Mouse (Mus musculus): Measurements from ENCODE around the gene Pjvk. TPM values are rescaled to one million over a fixed set of nuclear protein-coding genes. Genes with fewer than 3 reads are reported as not detected.
A peak's percentile ranks its signal among the peaks of the same experiment; 100 is the strongest.
"Not testable (repeated sequence)": the region's sequence is repeated elsewhere in the genome, so short reads cannot be mapped to it uniquely, and the experiment has no call there.

Pjvk gene
- not detected in 2 replicates for polyA plus RNA-seq (2016; fragmentation: Nextera tagmentation; extraction: Ambion mirVana)

DNA sequence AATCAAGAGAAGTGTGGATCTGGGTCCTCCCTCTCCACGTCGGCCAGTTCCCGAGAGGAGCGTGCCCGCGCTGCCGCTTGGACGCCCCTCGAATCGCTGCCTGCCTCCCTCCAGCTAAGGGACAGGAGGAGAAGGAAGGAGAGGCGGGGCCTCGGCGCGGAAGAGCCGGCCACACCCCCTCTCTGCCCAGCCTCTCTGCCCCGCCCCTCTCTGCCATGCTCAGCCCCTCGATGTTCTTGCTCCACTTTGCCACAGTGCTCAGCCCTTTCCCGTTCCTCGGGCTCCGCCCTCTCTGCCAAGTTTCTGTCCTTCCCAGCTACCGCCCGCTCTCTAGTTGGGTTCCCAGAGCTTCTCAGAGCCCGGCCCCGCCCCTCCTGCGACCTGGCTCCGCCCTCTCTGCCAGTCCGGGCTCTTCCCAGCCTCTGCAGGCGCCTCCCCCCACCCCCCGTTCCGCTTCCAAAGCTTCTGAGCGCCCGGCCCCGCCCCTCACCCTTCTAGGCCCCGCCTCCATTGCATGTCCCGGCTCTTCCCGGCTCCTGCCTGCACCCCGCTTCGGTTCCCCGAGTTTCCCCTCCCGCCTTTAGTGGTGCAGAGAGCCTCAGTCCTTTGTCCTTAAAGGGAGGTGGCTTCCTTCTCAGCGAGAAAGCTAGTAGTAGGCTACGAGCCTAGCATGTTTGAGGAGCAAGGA, at the start of gene Pjvk, which contains the start of gene Prkra:
Pjvk (plus strand) TSS at position 594 of the 688 bp plus-strand sequence.
Prkra (minus strand) TSS at position 133 of the 688 bp plus-strand sequence.
- peak; percentile 96 for ATAC-seq
- under 1% methylated on average over 38 of the region's 42 CpGs for WGBS (ENCODE audit: insufficient replicate concordance)
- Histone ChIP-seq H3K9me3 (replicated peaks) (no peaks in the 10 kb centered on the region), H3K27me3 (replicated peaks) (no peaks in the 10 kb centered on the region), H3K4me3 (peak within 1 kb of the TSS; percentile 77), H3K4me1 (peaks cover 28% of the 10 kb centered on the region), H3K36me3 (no peaks in the 10 kb centered on the region), H3K4me2 (peak within 1 kb of the TSS; percentile 100), H3K27ac (peak within 1 kb of the TSS; percentile 68), H3K9ac (peak within 1 kb of the TSS; percentile 78)

DNA sequence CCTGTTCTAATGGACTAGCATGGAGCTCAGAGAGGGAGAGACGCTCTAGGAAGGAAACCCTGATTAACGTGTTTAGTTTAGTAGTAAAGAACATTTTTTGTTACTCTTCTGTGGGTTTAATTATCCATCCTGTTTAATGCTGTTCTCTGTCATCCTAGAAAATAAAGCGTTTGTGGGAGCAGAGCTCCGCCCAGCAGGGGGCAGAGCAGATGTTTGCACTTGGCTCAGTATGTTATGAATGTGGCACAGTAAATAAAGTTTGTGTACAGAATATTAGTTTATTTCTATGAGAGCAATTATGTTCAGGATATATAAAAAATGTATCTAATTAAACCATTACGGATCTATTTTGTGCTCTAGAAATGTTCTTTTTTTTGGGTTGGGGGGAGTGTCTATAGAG, 49.1 kb upstream of the Pjvk start:
- H3K27ac ChIP-seq: no peak overlapping the region
- H3K4me2 ChIP-seq: no peak overlapping the region
- H3K27me3 ChIP-seq (replicated peaks): no peaks in the 10 kb centered on the region
- no peak for ATAC-seq
- H3K9ac ChIP-seq: no peak overlapping the region
- no peak overlapping the region for H3K4me3 ChIP-seq
- no peaks in the 10 kb centered on the region for H3K4me1 ChIP-seq
- WGBS (ENCODE audit: insufficient replicate concordance): 62% methylated on average over 5 of the region's 5 CpGs
- no peaks in the 10 kb centered on the region for H3K36me3 ChIP-seq
- H3K9me3 ChIP-seq (replicated peaks): no peaks in the 10 kb centered on the region

DNA sequence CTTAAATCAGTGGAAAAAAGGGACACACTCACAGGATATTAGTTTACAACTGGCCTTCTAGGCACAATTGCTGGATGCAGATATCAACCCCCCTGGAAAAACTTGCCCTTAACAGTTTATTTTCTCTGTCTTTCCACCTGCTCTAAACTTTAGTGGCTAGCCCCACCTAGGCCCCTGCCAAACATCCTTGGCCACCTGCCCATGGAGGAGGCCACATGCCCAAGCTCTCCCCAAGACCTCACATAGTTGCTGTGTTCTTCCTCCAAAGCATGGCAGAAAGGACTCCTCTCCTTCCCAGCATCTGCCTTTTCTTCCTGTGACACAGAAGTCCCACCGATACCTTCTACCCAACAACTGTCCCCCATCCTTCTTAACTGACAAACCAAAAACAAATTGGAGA, 46.0 kb upstream of the Pjvk start:
- no peak for ATAC-seq

DNA sequence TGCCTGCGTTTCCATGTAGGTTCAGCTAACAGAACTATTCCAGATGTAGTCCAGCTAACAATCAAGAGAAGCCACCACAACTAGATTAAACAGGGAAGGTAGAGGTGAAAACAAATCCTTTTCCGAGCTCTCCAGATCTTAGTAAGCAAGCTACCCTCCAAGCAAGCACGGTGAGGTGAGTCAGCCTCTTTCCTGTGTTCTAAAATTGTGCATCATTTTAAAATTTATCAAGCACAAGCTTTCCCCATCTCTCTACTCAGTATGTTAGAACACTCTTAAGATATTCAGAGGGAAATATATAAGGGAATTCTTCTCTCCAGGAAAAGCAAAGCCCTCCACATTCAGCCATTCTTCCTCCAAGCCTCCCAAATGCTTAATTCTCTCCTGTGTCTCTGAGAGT, 41.6 kb upstream of the Pjvk start:
- Histone ChIP-seq H3K9me3 (replicated peaks) (no peaks in the 10 kb centered on the region), H3K36me3 (no peaks in the 10 kb centered on the region), H3K4me1 (no peaks in the 10 kb centered on the region), H3K4me2 (no peak overlapping the region), H3K9ac (no peak overlapping the region), H3K27me3 (replicated peaks) (no peaks in the 10 kb centered on the region), H3K4me3 (no peak overlapping the region), H3K27ac (no peak overlapping the region)
- WGBS (ENCODE audit: insufficient replicate concordance): 66% methylated on average over 3 of the region's 3 CpGs
- ATAC-seq: no peak

More for the DNA sequence above, 46.0 kb upstream of the Pjvk start:
- no peaks in the 10 kb centered on the region for H3K27me3 ChIP-seq (replicated peaks)
- no peaks in the 10 kb centered on the region for H3K4me1 ChIP-seq
- H3K36me3 ChIP-seq: no peaks in the 10 kb centered on the region
- H3K9ac ChIP-seq: no peak overlapping the region
- 67% methylated on average over 1 of the region's 1 CpGs for WGBS (ENCODE audit: insufficient replicate concordance)
- no peak overlapping the region for H3K4me2 ChIP-seq
- no peaks in the 10 kb centered on the region for H3K9me3 ChIP-seq (replicated peaks)
- H3K27ac ChIP-seq: no peak overlapping the region
- no peak overlapping the region for H3K4me3 ChIP-seq

DNA sequence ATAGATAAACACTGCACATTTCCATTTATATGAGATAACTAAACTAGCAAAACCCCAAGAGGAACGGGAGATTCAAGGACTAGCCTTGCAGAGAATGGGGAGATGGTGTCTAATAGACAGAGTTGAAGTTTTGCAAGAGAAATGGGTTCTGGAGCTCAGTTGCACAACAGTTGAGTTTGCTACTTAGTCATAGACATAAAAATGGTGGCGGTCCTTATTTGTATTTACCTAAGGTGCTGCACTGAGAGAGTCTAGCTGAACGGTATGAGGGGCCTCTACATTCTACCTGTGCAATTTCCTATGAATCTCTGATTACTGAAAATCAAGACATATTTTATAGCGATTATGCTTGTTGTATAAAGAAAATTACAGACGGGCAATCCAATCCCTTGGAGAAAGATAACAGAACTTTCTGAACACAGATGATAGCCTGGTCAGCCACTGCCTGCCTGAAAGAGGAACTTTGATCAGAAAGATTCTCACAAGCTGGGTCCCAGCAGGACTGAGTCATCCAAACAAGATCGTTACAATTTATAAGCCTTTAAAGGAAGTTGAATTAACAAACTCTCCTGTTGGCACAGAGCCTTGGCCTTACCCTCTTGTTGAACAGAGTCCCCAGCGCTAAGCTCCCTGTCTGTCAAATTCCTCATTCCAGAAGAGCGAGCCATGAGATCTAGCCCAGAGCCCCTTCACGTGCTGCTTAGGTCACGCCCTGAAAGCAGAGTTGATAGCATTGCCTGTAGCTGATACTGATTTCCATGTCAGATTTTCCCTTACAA, 37.8 kb upstream of the Pjvk start:
- Histone ChIP-seq H3K4me3 (no peak overlapping the region), H3K27ac (no peak overlapping the region)

DNA sequence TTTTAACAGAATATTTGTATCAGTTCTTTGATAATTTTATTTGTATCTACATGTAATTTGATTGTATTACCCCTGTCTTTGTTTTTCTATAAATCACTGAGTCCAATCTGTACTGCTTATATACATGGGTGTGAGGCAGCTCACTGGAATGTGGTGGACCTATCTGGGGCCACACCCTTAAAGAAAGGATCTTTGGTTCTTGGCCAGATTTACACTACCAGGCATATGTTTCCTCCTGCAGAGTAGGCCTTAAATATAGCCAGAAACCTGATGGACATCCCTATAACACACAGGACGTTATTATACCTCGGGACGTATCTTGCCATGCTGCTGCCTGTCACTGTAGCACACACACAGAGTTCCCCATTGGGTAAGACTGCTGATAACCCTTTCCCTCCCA, 36.3 kb upstream of the Pjvk start:
- ATAC-seq: no peak
- Histone ChIP-seq H3K27ac (no peak overlapping the region), H3K9ac (no peak overlapping the region), H3K27me3 (replicated peaks) (no peaks in the 10 kb centered on the region), H3K4me3 (no peak overlapping the region), H3K4me2 (no peak overlapping the region), H3K9me3 (replicated peaks) (no peaks in the 10 kb centered on the region), H3K4me1 (no peaks in the 10 kb centered on the region), H3K36me3 (no peaks in the 10 kb centered on the region)
- WGBS (ENCODE audit: insufficient replicate concordance): 69% methylated on average over 3 of the region's 3 CpGs

More for the DNA sequence above, 37.8 kb upstream of the Pjvk start:
- Histone ChIP-seq H3K9me3 (replicated peaks) (no peaks in the 10 kb centered on the region), H3K9ac (no peak overlapping the region), H3K4me1 (no peaks in the 10 kb centered on the region), H3K36me3 (no peaks in the 10 kb centered on the region), H3K4me2 (no peak overlapping the region), H3K27me3 (replicated peaks) (no peaks in the 10 kb centered on the region)
- ATAC-seq: no peak
- WGBS (ENCODE audit: insufficient replicate concordance): 54% methylated on average over 10 of the region's 10 CpGs

DNA sequence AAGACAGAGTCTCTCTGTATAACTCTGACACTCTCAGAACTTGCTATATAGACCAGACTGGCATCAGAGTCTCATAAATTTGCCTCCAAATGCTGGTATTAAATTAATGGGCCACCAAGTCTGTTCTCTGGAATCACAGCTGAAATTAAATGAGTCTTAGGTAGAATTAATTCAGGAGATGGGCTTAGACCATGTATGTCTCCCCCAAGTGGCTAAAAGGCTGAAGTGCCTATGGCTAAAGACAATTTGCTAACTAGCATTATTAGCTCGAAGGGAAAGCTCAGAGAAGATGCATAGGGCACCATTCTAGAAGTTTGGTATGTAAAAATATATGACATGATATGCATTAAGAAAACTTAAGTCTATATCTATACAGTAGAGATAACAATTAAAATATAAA, 30.2 kb upstream of the Pjvk start:
- H3K27me3 ChIP-seq (replicated peaks): no peaks in the 10 kb centered on the region
- H3K4me1 ChIP-seq: peaks cover 2% of the 10 kb centered on the region; the same call in 1 of the 2 replicates
- no peak overlapping the region for H3K9ac ChIP-seq
- H3K4me3 ChIP-seq: no peak overlapping the region
- no peak overlapping the region for H3K27ac ChIP-seq
- ATAC-seq: no peak
- no peak overlapping the region for H3K4me2 ChIP-seq
- no peaks in the 10 kb centered on the region for H3K36me3 ChIP-seq
- 31% methylated on average over 1 of the region's 1 CpGs for WGBS (ENCODE audit: insufficient replicate concordance)
- no peaks in the 10 kb centered on the region for H3K9me3 ChIP-seq (replicated peaks)

DNA sequence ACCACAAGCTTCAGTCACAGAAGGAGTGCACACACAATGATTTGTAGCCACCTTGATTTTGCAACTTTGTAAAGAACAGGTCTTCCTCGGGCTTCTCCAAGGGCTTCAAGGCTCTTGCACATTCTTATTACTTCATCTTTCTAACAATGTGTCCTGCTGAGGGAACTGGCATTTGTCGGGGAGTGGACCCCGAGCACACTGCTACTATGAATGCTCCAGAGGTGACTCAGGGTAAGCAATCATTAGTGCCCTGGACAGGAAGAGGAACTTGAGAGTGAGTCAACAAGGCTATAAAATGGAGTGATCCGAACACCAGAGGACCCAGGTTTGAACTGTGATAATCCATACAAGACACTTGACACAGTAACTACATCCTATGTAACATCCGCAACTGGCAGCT, 28.1 kb upstream of the Pjvk start:
- Histone ChIP-seq H3K9ac (no peak overlapping the region), H3K4me3 (no peak overlapping the region), H3K27ac (no peak overlapping the region), H3K9me3 (replicated peaks) (no peaks in the 10 kb centered on the region), H3K4me2 (no peak overlapping the region), H3K27me3 (replicated peaks) (no peaks in the 10 kb centered on the region), H3K4me1 (peaks cover 2% of the 10 kb centered on the region; the same call in 1 of the 2 replicates), H3K36me3 (peaks cover 9% of the 10 kb centered on the region)
- 63% methylated on average over 5 of the region's 5 CpGs for WGBS (ENCODE audit: insufficient replicate concordance)
- no peak for ATAC-seq

DNA sequence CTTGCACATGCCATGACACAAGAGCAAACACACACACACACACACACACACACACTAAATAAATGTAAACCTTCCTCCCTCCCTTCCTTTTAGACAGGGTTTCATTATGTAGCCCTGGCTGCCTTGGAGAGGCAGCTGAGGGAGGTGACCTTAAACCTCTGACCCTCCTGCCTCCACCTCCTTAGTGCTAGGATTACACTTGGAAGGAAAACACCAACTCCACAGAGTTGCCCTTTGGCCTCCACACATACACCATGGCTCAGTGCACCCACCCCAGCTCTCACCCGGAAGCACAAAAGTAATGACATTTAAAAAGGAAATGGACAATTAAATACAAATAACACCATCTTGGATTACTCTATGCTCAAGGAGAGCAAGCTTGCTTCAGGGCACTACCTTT, 26.6 kb upstream of the Pjvk start:
- H3K4me1 ChIP-seq: peaks cover 2% of the 10 kb centered on the region; the same call in 1 of the 2 replicates
- 0 out of 2 replicates have a peak, but pooled peaks cover 3% of the 10 kb centered on the region for H3K9me3 ChIP-seq (replicated peaks)
- H3K4me2 ChIP-seq: no peak overlapping the region
- 85% methylated on average over 1 of the region's 1 CpGs for WGBS (ENCODE audit: insufficient replicate concordance)
- no peaks in the 10 kb centered on the region for H3K27me3 ChIP-seq (replicated peaks)
- no peak for ATAC-seq
- peaks cover 24% of the 10 kb centered on the region for H3K36me3 ChIP-seq
- H3K27ac ChIP-seq: no peak overlapping the region
- no peak overlapping the region for H3K9ac ChIP-seq
- H3K4me3 ChIP-seq: no peak overlapping the region

DNA sequence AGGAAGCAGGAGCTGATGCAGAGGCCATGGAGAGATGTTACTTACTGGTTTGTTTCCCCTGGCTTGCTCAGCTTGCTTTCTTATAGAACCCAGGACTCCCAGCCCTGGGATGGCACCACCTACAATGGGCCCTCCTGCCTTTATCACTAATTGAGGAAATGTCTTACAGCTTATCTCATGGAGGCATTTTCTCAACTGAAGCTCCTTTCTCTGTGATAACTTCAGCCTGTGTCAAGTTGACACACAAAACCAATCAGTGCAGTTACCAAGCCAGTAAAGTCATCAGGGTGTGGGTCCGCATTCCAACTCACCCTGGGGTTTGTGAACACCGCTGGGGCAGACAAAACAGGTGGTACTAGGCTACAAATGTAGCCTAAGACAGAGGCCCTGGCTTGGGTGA, 26.0 kb upstream of the Pjvk start:
- H3K27ac ChIP-seq; H3K9ac ChIP-seq; H3K4me1 ChIP-seq; H3K9me3 ChIP-seq (replicated peaks); H3K4me3 ChIP-seq; ATAC-seq; H3K4me2 ChIP-seq; H3K27me3 ChIP-seq (replicated peaks): not testable (repeated sequence)
- peaks cover 30% of the 10 kb centered on the region for H3K36me3 ChIP-seq
- WGBS (ENCODE audit: insufficient replicate concordance): 45% methylated on average over 2 of the region's 2 CpGs

DNA sequence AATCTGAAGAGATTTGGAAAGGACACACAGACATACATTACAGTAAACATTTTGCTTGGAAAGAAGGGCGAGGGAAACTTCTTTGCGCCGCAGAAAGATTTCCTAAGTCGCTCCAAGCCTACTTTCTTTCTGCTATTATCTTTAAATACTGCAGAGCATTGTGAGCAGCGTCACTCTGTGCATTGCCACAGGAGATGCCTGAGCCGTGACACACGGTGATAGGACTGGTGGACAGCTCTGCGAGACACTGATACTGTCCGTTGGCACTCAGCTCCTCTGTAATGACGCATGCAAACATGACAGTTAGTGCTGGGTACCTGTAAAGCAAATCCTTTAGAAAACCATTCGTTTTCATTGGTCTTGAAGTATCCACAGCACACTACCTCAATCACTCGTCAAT, 18.0 kb upstream of the Pjvk start:
- WGBS (ENCODE audit: insufficient replicate concordance): 79% methylated on average over 12 of the region's 12 CpGs
- H3K27ac ChIP-seq: no peak overlapping the region
- H3K4me3 ChIP-seq: no peak overlapping the region
- H3K4me2 ChIP-seq: no peak overlapping the region
- no peak overlapping the region for H3K9ac ChIP-seq
- no peak for ATAC-seq
- peaks cover 60% of the 10 kb centered on the region for H3K36me3 ChIP-seq
- no peaks in the 10 kb centered on the region for H3K27me3 ChIP-seq (replicated peaks)
- no peaks in the 10 kb centered on the region for H3K4me1 ChIP-seq
- 0 out of 2 replicates have a peak, but pooled peaks cover 6% of the 10 kb centered on the region for H3K9me3 ChIP-seq (replicated peaks)

DNA sequence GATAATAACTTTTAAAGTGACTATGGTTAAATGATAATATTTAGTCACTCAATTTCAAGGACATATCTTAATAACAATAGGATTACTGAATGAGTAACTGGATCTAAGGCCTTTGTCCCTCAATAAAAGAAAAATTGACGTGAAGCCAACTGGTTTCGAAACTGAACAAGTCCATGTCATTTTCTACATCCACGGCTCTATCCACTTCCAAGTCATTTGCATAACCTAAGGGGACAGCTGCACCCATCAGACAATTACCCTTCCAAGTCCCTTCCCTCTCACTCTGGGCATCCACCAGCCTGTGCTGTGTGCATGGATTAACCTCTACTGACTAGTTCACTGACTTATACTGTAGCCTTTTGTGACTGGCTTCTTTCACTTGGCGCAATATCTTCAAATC, 16.7 kb upstream of the Pjvk start:
- no peak overlapping the region for H3K4me2 ChIP-seq
- H3K27ac ChIP-seq: no peak overlapping the region
- H3K27me3 ChIP-seq (replicated peaks): no peaks in the 10 kb centered on the region
- H3K36me3 ChIP-seq: peaks cover 58% of the 10 kb centered on the region
- 0 out of 2 replicates have a peak, but pooled peaks cover 4% of the 10 kb centered on the region for H3K9me3 ChIP-seq (replicated peaks)
- H3K9ac ChIP-seq: no peak overlapping the region
- WGBS (ENCODE audit: insufficient replicate concordance): 83% methylated on average over 4 of the region's 4 CpGs
- H3K4me1 ChIP-seq: no peaks in the 10 kb centered on the region
- ATAC-seq: no peak
- H3K4me3 ChIP-seq: no peak overlapping the region

Measured in liver, embryonic 12.5 days (tissue).